Mouse (Mus musculus) forebrain, embryonic 10.5 days (tissue): ENCODE results near the gene Dpp8. TPM values are rescaled to one million over a fixed set of nuclear protein-coding genes. Genes with fewer than 3 reads are reported as not detected.
"Not testable (repeated sequence)": the region's sequence is repeated elsewhere in the genome, so short reads cannot be mapped to it uniquely, and the experiment has no call there.

Experiments
- DNase-seq: peaks from one replicate; pipeline ENCODE4 v3.0.0-alpha.2; 2017; ENCODE audit warnings: low spot score; ENCODE audit errors: extremely low spot score
- H3K27ac ChIP-seq: fragments of 300-500 bp; sonication (generic); 2 replicates; pipeline ENCODE4 v1.5.1; 2016; ENCODE audit warnings: mild to moderate bottlenecking
- H3K27me3 ChIP-seq: fragments of 300-500 bp; sonication (generic); 2 replicates; pipeline ENCODE4 v1.6.1; 2016; ENCODE audit warnings: mild to moderate bottlenecking; ENCODE audit not compliant: poor library complexity, severe bottlenecking
- H3K36me3 ChIP-seq: fragments of 300-500 bp; sonication (generic); replicated peaks from 2 replicates; pipeline ENCODE4 v1.6.1; 2016; ENCODE audit warnings: mild to moderate bottlenecking, moderate library complexity
- H3K4me1 ChIP-seq: fragments of 300-500 bp; sonication (generic); 2 replicates; pipeline ENCODE4 v1.6.1; 2016
- H3K4me3 ChIP-seq: fragments of 300-500 bp; sonication (generic); 2 replicates; pipeline ENCODE4 v1.5.1; 2016; ENCODE audit warnings: mild to moderate bottlenecking, moderate library complexity
- H3K9me3 ChIP-seq: fragments of 300-500 bp; sonication (generic); 2 replicates; pipeline ENCODE4 v1.6.1; 2016; ENCODE audit warnings: mild to moderate bottlenecking, moderate library complexity
- WGBS: fragments of 180-500 bp; shearing (Covaris S2); methylation state at CpG from one replicate; pipeline ENCODE4 v1.1.7; 2016; 5-methylcytosine and 5-hydroxymethylcytosine counted together
- polyA plus RNA-seq: library from polyadenylated mRNA; unstranded; fragments of >200 nt; fragmentation: Nextera tagmentation; extraction: Ambion mirVana; gene quantifications from 2 replicates; pipeline ENCODE4 v1.2.1, GENCODE M21; 2016

The Dpp8 gene
- 39.1 and 46.7 TPM in 2 replicates for polyA plus RNA-seq

- H3K27ac ChIP-seq: peak within 1 kb of the TSS; percentile 97
- no peaks in the 10 kb centered on the region for H3K27me3 ChIP-seq
- no peaks in the 10 kb centered on the region for H3K9me3 ChIP-seq
- WGBS: under 1% methylated on average over 85 of the region's 85 CpGs
- peaks cover 22% of the 10 kb centered on the region for H3K36me3 ChIP-seq
- H3K4me3 ChIP-seq: peak within 1 kb of the TSS; percentile 99
- peak; percentile 93 for DNase-seq
- H3K4me1 ChIP-seq: peaks cover 20% of the 10 kb centered on the region
Measured at GRCm38 (mm10) chr9:65032269-65033108, at the start of gene Dpp8. Gene Dpp8 (plus strand): TSS chr9:65032414.

- 81% methylated on average over 8 of the region's 8 CpGs for WGBS
- H3K36me3 ChIP-seq: peaks cover 100% of the 10 kb centered on the region
- DNase-seq: no peak
Measured at GRCm38 (mm10) chr9:64985037-64985794, 47.0 kb upstream of the Dpp8 start.

GRCm38 (mm10) chr9:64985807-64986206 lies 46.4 kb upstream of the Dpp8 start:
- Histone ChIP-seq H3K36me3 (peaks cover 100% of the 10 kb centered on the region), H3K27me3 (no peaks in the 10 kb centered on the region), H3K27ac (no peak overlapping the region), H3K4me1 (no peaks in the 10 kb centered on the region), H3K4me3 (no peak overlapping the region), H3K9me3 (no peaks in the 10 kb centered on the region)
- DNase-seq: no peak
- WGBS: 91% methylated on average over 9 of the region's 9 CpGs

More at GRCm38 (mm10) chr9:64985037-64985794, 47.0 kb upstream of the Dpp8 start:
- Histone ChIP-seq H3K27me3 (no peaks in the 10 kb centered on the region), H3K4me3 (no peak overlapping the region), H3K27ac (no peak overlapping the region), H3K9me3 (no peaks in the 10 kb centered on the region), H3K4me1 (no peaks in the 10 kb centered on the region)

- no peaks in the 10 kb centered on the region for H3K27me3 ChIP-seq
- WGBS: 94% methylated on average over 2 of the region's 2 CpGs
- H3K9me3 ChIP-seq: no peaks in the 10 kb centered on the region
- H3K4me1 ChIP-seq: no peaks in the 10 kb centered on the region
- DNase-seq: no peak
- H3K36me3 ChIP-seq: peaks cover 100% of the 10 kb centered on the region
- no peak overlapping the region for H3K4me3 ChIP-seq
- no peak overlapping the region for H3K27ac ChIP-seq
Measured at GRCm38 (mm10) chr9:64987651-64988050, 44.6 kb upstream of the Dpp8 start.

- no peak overlapping the region for H3K4me3 ChIP-seq
- 93% methylated on average over 6 of the region's 6 CpGs for WGBS
Measured at GRCm38 (mm10) chr9:64988443-64988842, 43.8 kb upstream of the Dpp8 start.

GRCm38 (mm10) chr9:64990291-64990690 lies 41.9 kb upstream of the Dpp8 start:
- H3K9me3 ChIP-seq: no peaks in the 10 kb centered on the region
- 88% methylated on average over 7 of the region's 7 CpGs for WGBS
- no peak overlapping the region for H3K4me3 ChIP-seq
- no peaks in the 10 kb centered on the region for H3K4me1 ChIP-seq
- no peaks in the 10 kb centered on the region for H3K27me3 ChIP-seq
- no peak overlapping the region for H3K27ac ChIP-seq
- peaks cover 97% of the 10 kb centered on the region for H3K36me3 ChIP-seq
- DNase-seq: no peak

More at GRCm38 (mm10) chr9:64988443-64988842, 43.8 kb upstream of the Dpp8 start:
- H3K4me1 ChIP-seq: no peaks in the 10 kb centered on the region
- no peaks in the 10 kb centered on the region for H3K9me3 ChIP-seq
- peaks cover 100% of the 10 kb centered on the region for H3K36me3 ChIP-seq
- no peaks in the 10 kb centered on the region for H3K27me3 ChIP-seq
- H3K27ac ChIP-seq: no peak overlapping the region
- DNase-seq: no peak

- H3K27ac ChIP-seq, H3K9me3 ChIP-seq, H3K4me1 ChIP-seq, DNase-seq, H3K27me3 ChIP-seq, H3K4me3 ChIP-seq: not testable (repeated sequence)
- H3K36me3 ChIP-seq: peaks cover 92% of the 10 kb centered on the region
- 93% methylated on average over 1 of the region's 1 CpGs for WGBS
Measured at GRCm38 (mm10) chr9:64995464-64995863, 36.8 kb upstream of the Dpp8 start.

- H3K36me3 ChIP-seq: peaks cover 94% of the 10 kb centered on the region
- no peaks in the 10 kb centered on the region for H3K9me3 ChIP-seq
- H3K27me3 ChIP-seq: no peaks in the 10 kb centered on the region
- H3K4me1 ChIP-seq: no peaks in the 10 kb centered on the region
- no peak overlapping the region for H3K4me3 ChIP-seq
- H3K27ac ChIP-seq: no peak overlapping the region
- no peak for DNase-seq
- 67% methylated on average over 4 of the region's 4 CpGs for WGBS
Measured at GRCm38 (mm10) chr9:65001481-65001880, 30.7 kb upstream of the Dpp8 start.

- H3K4me3 ChIP-seq: no peak overlapping the region
- no peak overlapping the region for H3K27ac ChIP-seq
- peaks cover 92% of the 10 kb centered on the region for H3K36me3 ChIP-seq
- H3K4me1 ChIP-seq: no peaks in the 10 kb centered on the region
- H3K9me3 ChIP-seq: peaks cover 2% of the 10 kb centered on the region; the same call in 1 of the 2 replicates
- 93% methylated on average over 8 of the region's 8 CpGs for WGBS
- DNase-seq: no peak
- no peaks in the 10 kb centered on the region for H3K27me3 ChIP-seq
Measured at GRCm38 (mm10) chr9:65005737-65006136, 26.5 kb upstream of the Dpp8 start.

- 91% methylated on average over 8 of the region's 8 CpGs for WGBS
- H3K9me3 ChIP-seq: peaks cover 2% of the 10 kb centered on the region; the same call in 1 of the 2 replicates
- no peak overlapping the region for H3K27ac ChIP-seq
- no peak for DNase-seq
- no peak overlapping the region for H3K4me3 ChIP-seq
- H3K4me1 ChIP-seq: no peaks in the 10 kb centered on the region
- no peaks in the 10 kb centered on the region for H3K27me3 ChIP-seq
- peaks cover 54% of the 10 kb centered on the region for H3K36me3 ChIP-seq
Measured at GRCm38 (mm10) chr9:65010632-65011031, 21.6 kb upstream of the Dpp8 start.

GRCm38 (mm10) chr9:65011304-65011703 lies 20.9 kb upstream of the Dpp8 start:
- Histone ChIP-seq H3K27ac (no peak overlapping the region), H3K36me3 (peaks cover 48% of the 10 kb centered on the region), H3K4me3 (no peak overlapping the region), H3K9me3 (peaks cover 2% of the 10 kb centered on the region; the same call in 1 of the 2 replicates), H3K4me1 (peaks cover 3% of the 10 kb centered on the region; the same call in 1 of the 2 replicates), H3K27me3 (no peaks in the 10 kb centered on the region)
- no peak for DNase-seq
- WGBS: 62% methylated on average over 6 of the region's 6 CpGs

GRCm38 (mm10) chr9:65015461-65016222 lies 16.6 kb upstream of the Dpp8 start:
- Histone ChIP-seq H3K4me3 (no peak overlapping the region), H3K36me3 (peaks cover 9% of the 10 kb centered on the region), H3K27me3 (no peaks in the 10 kb centered on the region), H3K27ac (no peak overlapping the region), H3K9me3 (no peaks in the 10 kb centered on the region), H3K4me1 (peaks cover 38% of the 10 kb centered on the region)
- no peak for DNase-seq
- 91% methylated on average over 7 of the region's 7 CpGs for WGBS
